Mouse (Mus musculus) retina, adult 2 months (tissue): ENCODE measurements around the gene Cyp2w1.

Source experiments
- DNase-seq: peaks from one replicate; pipeline ENCODE4 v3.0.0-alpha.2; 2012; ENCODE audit warnings: low read depth, low spot score

Gene Cyp2w1

GRCm38 (mm10) chr5:139352317-139352716, at the start of gene Cyp2w1:
Gene Cyp2w1 (plus strand): TSS chr5:139352617.
- no peak for DNase-seq

- no peak for DNase-seq
Measured at GRCm38 (mm10) chr5:139303646-139304061, 48.8 kb upstream of the Cyp2w1 start.

GRCm38 (mm10) chr5:139309946-139310345, 42.5 kb upstream of the Cyp2w1 start:
- no peak for DNase-seq

GRCm38 (mm10) chr5:139310477-139310876, 41.9 kb upstream of the Cyp2w1 start:
- no peak for DNase-seq

- DNase-seq: no peak
Measured at GRCm38 (mm10) chr5:139311822-139312221, 40.6 kb upstream of the Cyp2w1 start.

GRCm38 (mm10) chr5:139313536-139313935, 38.9 kb upstream of the Cyp2w1 start:
- no peak for DNase-seq

- no peak for DNase-seq
Measured at GRCm38 (mm10) chr5:139314941-139315642, 37.3 kb upstream of the Cyp2w1 start.

- DNase-seq: no peak
Measured at GRCm38 (mm10) chr5:139316982-139317675, 35.3 kb upstream of the Cyp2w1 start.

- DNase-seq: no peak
Measured at GRCm38 (mm10) chr5:139317751-139318504, 34.5 kb upstream of the Cyp2w1 start.

GRCm38 (mm10) chr5:139320424-139320823, 32.0 kb upstream of the Cyp2w1 start:
- no peak for DNase-seq

GRCm38 (mm10) chr5:139321331-139321730, 31.1 kb upstream of the Cyp2w1 start:
- DNase-seq: no peak

GRCm38 (mm10) chr5:139323260-139323924, 29.0 kb upstream of the Cyp2w1 start:
- no peak for DNase-seq

GRCm38 (mm10) chr5:139324045-139324491, 28.3 kb upstream of the Cyp2w1 start:
- no peak for DNase-seq

GRCm38 (mm10) chr5:139324691-139325394, 27.6 kb upstream of the Cyp2w1 start:
- no peak for DNase-seq

GRCm38 (mm10) chr5:139325395-139325966, 26.9 kb upstream of the Cyp2w1 start, which contains the start of gene Adap1:
Gene Adap1 (minus strand): TSS chr5:139325622.
- DNase-seq: no peak

- DNase-seq: no peak
Measured at GRCm38 (mm10) chr5:139326111-139326696, 26.2 kb upstream of the Cyp2w1 start.

GRCm38 (mm10) chr5:139326986-139327633, 25.3 kb upstream of the Cyp2w1 start:
- DNase-seq: no peak

- DNase-seq: no peak
Measured at GRCm38 (mm10) chr5:139327634-139328020, 24.8 kb upstream of the Cyp2w1 start.

- DNase-seq: no peak
Measured at GRCm38 (mm10) chr5:139330766-139331165, 21.7 kb upstream of the Cyp2w1 start.

GRCm38 (mm10) chr5:139331742-139332141, 20.7 kb upstream of the Cyp2w1 start:
- DNase-seq: no peak
